Mouse (Mus musculus) liver, adult 2 months (tissue): ENCODE results near the gene Mettl1.

Experiments
- CTCF ChIP-seq: fragments of 200-500 bp; IDR thresholded peaks from 2 replicates; pipeline ENCODE4 v1.5.1; 2011; ENCODE audit warnings: low read depth, low read length, control low read depth
- POLR2A ChIP-seq: fragments of 200-500 bp; IDR thresholded peaks from 2 replicates; pipeline ENCODE4 v1.6.1; 2011; ENCODE audit warnings: low read length, control low read depth; ENCODE audit not compliant: insufficient read depth; ENCODE audit errors: extremely low read depth

DNA sequence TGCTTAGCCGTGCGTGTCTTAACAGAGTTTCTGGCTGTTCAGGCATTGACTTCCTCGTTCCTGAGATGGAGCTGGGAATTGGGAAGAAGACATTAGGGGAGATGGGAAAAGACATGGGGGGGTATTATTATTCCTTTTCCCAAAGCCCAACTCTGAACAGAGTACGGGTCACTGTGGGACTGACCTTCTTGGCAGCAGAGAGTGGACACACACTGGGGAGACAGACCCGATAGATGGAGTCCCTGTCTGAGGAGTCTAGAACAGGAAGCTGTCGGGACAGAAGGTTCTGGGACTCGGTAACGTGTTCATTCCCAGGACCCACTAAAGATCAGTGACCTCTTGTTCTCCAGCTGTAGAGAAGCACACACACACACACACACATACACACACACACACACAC is 34.4 kb downstream of the Mettl1 start:
- TF ChIP-seq CTCF (no peak), POLR2A (no peak)
